Mouse (Mus musculus): ENCODE results near the gene Igfbp3. TPM values are rescaled to one million over a fixed set of nuclear protein-coding genes. Genes with fewer than 3 reads are reported as not detected.
"Not testable (repeated sequence)": the region's sequence is repeated elsewhere in the genome, so short reads cannot be mapped to it uniquely, and the experiment has no call there.

Igfbp3 gene
- polyA plus RNA-seq, 1 experiment from 2014 or later, result 14.2 TPM

GRCm38 (mm10) chr11:7230000-7230399 is 16.3 kb upstream of the Igfbp3 start:
- no peak for ATAC-seq (ENCODE audit: low FRiP score)
- 88% methylated on average over 4 of the region's 4 CpGs for WGBS
- H3K4me1 ChIP-seq, result no peaks in the 10 kb centered on the region

GRCm38 (mm10) chr11:7228107-7228506 is 14.4 kb upstream of the Igfbp3 start:
- H3K4me2 ChIP-seq, result no peak overlapping the region
- H3K36me3 ChIP-seq (replicated peaks), result no peaks in the 10 kb centered on the region
- ATAC-seq (ENCODE audit: low FRiP score), result no peak
- 88% methylated on average over 4 of the region's 4 CpGs for WGBS
- no peaks in the 10 kb centered on the region for H3K9me3 ChIP-seq
- H3K27me3 ChIP-seq, result no peaks in the 10 kb centered on the region
- H3K4me3 ChIP-seq (replicated peaks), result no peak overlapping the region
- no peak overlapping the region for H3K27ac ChIP-seq
- no peaks in the 10 kb centered on the region for H3K4me1 ChIP-seq
- H3K9ac ChIP-seq, result no peak overlapping the region

More at GRCm38 (mm10) chr11:7230000-7230399, 16.3 kb upstream of the Igfbp3 start:
- no peaks in the 10 kb centered on the region for H3K27me3 ChIP-seq
- no peaks in the 10 kb centered on the region for H3K36me3 ChIP-seq (replicated peaks)
- no peak overlapping the region for H3K4me2 ChIP-seq
- H3K9ac ChIP-seq, result no peak overlapping the region
- H3K9me3 ChIP-seq, result no peaks in the 10 kb centered on the region
- H3K27ac ChIP-seq, result no peak overlapping the region
- H3K4me3 ChIP-seq (replicated peaks), result no peak overlapping the region

- ATAC-seq (ENCODE audit: low FRiP score), result no peak
- WGBS, result 80% methylated on average over 7 of the region's 7 CpGs
These were observed 13.3 kb upstream of the Igfbp3 start for GRCm38 (mm10) chr11:7226810-7227550.

GRCm38 (mm10) chr11:7226200-7226599 is 12.5 kb upstream of the Igfbp3 start:
- 69% methylated on average over 2 of the region's 2 CpGs for WGBS
- Histone ChIP-seq H3K4me1 (no peaks in the 10 kb centered on the region), H3K36me3 (replicated peaks) (no peaks in the 10 kb centered on the region), H3K4me3 (replicated peaks) (no peak overlapping the region), H3K9ac (no peak overlapping the region), H3K27me3 (no peaks in the 10 kb centered on the region), H3K4me2 (no peak overlapping the region), H3K9me3 (no peaks in the 10 kb centered on the region), H3K27ac (no peak overlapping the region)
- no peak for ATAC-seq (ENCODE audit: low FRiP score)

More at GRCm38 (mm10) chr11:7226810-7227550, 13.3 kb upstream of the Igfbp3 start:
- Histone ChIP-seq H3K27ac (no peak overlapping the region), H3K9me3 (no peaks in the 10 kb centered on the region), H3K36me3 (replicated peaks) (no peaks in the 10 kb centered on the region), H3K4me1 (no peaks in the 10 kb centered on the region), H3K9ac (no peak overlapping the region), H3K4me2 (no peak overlapping the region), H3K4me3 (replicated peaks) (no peak overlapping the region), H3K27me3 (no peaks in the 10 kb centered on the region)

- not testable (repeated sequence) for H3K27me3 ChIP-seq; H3K36me3 ChIP-seq (replicated peaks); H3K9me3 ChIP-seq; H3K27ac ChIP-seq; ATAC-seq (ENCODE audit: low FRiP score); H3K4me3 ChIP-seq (replicated peaks); H3K4me2 ChIP-seq; H3K9ac ChIP-seq; H3K4me1 ChIP-seq
- WGBS, result 77% methylated on average over 8 of the region's 8 CpGs
These were observed 8.1 kb upstream of the Igfbp3 start for GRCm38 (mm10) chr11:7221826-7222225.

GRCm38 (mm10) chr11:7215703-7216102 is 2.0 kb upstream of the Igfbp3 start:
- 14% methylated on average over 8 of the region's 8 CpGs for WGBS
- Histone ChIP-seq H3K9ac (no peak overlapping the region), H3K9me3 (no peaks in the 10 kb centered on the region), H3K27me3 (peaks cover 40% of the 10 kb centered on the region), H3K4me2 (no peak overlapping the region), H3K4me1 (peaks cover 26% of the 10 kb centered on the region), H3K36me3 (replicated peaks) (no peaks in the 10 kb centered on the region), H3K4me3 (replicated peaks) (no peak overlapping the region), H3K27ac (no peak overlapping the region)
- ATAC-seq (ENCODE audit: low FRiP score), result no peak

- Histone ChIP-seq H3K9me3 (no peaks in the 10 kb centered on the region), H3K9ac (no peak overlapping the region), H3K4me2 (peak overlapping the region; percentile 90), H3K4me1 (peaks cover 28% of the 10 kb centered on the region), H3K27ac (no peak overlapping the region), H3K36me3 (replicated peaks) (no peaks in the 10 kb centered on the region), H3K4me3 (replicated peaks) (peak overlapping the region; percentile 68), H3K27me3 (peaks cover 43% of the 10 kb centered on the region)
- 9% methylated on average over 14 of the region's 14 CpGs for WGBS
- no peak for ATAC-seq (ENCODE audit: low FRiP score)
These were observed 1.0 kb upstream of the Igfbp3 start for GRCm38 (mm10) chr11:7214761-7215160.

GRCm38 (mm10) chr11:7214342-7214660 is 578 bp upstream of the Igfbp3 start:
- Histone ChIP-seq H3K4me1 (peaks cover 28% of the 10 kb centered on the region), H3K27ac (no peak overlapping the region), H3K9me3 (no peaks in the 10 kb centered on the region), H3K36me3 (replicated peaks) (no peaks in the 10 kb centered on the region), H3K4me2 (peak overlapping the region; percentile 90), H3K4me3 (replicated peaks) (peak overlapping the region; percentile 68), H3K27me3 (peaks cover 43% of the 10 kb centered on the region), H3K9ac (peak overlapping the region; percentile 66; the same call in 1 of the 2 replicates)
- ATAC-seq (ENCODE audit: low FRiP score), result no peak
- under 1% methylated on average over 12 of the region's 12 CpGs for WGBS

GRCm38 (mm10) chr11:7213161-7213500 is 592 bp downstream of the Igfbp3 start:
- no peak for ATAC-seq (ENCODE audit: low FRiP score)
- H3K36me3 ChIP-seq (replicated peaks), result no peaks in the 10 kb centered on the region
- no peak overlapping the region for H3K27ac ChIP-seq
- peaks cover 43% of the 10 kb centered on the region for H3K27me3 ChIP-seq
- peak overlapping the region; percentile 68 for H3K4me3 ChIP-seq (replicated peaks)
- H3K9ac ChIP-seq, result peak overlapping the region; percentile 66; the same call in 1 of the 2 replicates
- WGBS, result under 1% methylated on average over 19 of the region's 19 CpGs
- H3K4me2 ChIP-seq, result peak overlapping the region; percentile 90
- H3K9me3 ChIP-seq, result no peaks in the 10 kb centered on the region
- peaks cover 28% of the 10 kb centered on the region for H3K4me1 ChIP-seq

GRCm38 (mm10) chr11:7212126-7212798 is 1.5 kb downstream of the Igfbp3 start:
- 25% methylated on average over 17 of the region's 17 CpGs for WGBS
- no peaks in the 10 kb centered on the region for H3K9me3 ChIP-seq
- ATAC-seq (ENCODE audit: low FRiP score), result no peak
- no peaks in the 10 kb centered on the region for H3K36me3 ChIP-seq (replicated peaks)
- peaks cover 43% of the 10 kb centered on the region for H3K27me3 ChIP-seq
- H3K4me2 ChIP-seq, result peak overlapping the region; percentile 90
- peaks cover 28% of the 10 kb centered on the region for H3K4me1 ChIP-seq
- no peak overlapping the region for H3K9ac ChIP-seq
- no peak overlapping the region for H3K27ac ChIP-seq
- H3K4me3 ChIP-seq (replicated peaks), result peak overlapping the region; percentile 68; the same call in 1 of the 2 replicates

GRCm38 (mm10) chr11:7211211-7211610 is 2.5 kb downstream of the Igfbp3 start:
- Histone ChIP-seq H3K4me3 (replicated peaks) (no peak overlapping the region), H3K4me2 (no peak overlapping the region), H3K9ac (no peak overlapping the region), H3K4me1 (peaks cover 28% of the 10 kb centered on the region), H3K27me3 (peaks cover 43% of the 10 kb centered on the region), H3K36me3 (replicated peaks) (no peaks in the 10 kb centered on the region), H3K9me3 (no peaks in the 10 kb centered on the region), H3K27ac (no peak overlapping the region)
- WGBS, result 36% methylated on average over 9 of the region's 9 CpGs
- ATAC-seq (ENCODE audit: low FRiP score), result no peak

GRCm38 (mm10) chr11:7210343-7210742 is 3.4 kb downstream of the Igfbp3 start:
- 26% methylated on average over 6 of the region's 6 CpGs for WGBS
- H3K9ac ChIP-seq, result no peak overlapping the region

GRCm38 (mm10) chr11:7203846-7204245 is 9.9 kb downstream of the Igfbp3 start:
- Histone ChIP-seq H3K27ac (no peak overlapping the region), H3K36me3 (replicated peaks) (no peaks in the 10 kb centered on the region), H3K4me3 (replicated peaks) (no peak overlapping the region), H3K9me3 (no peaks in the 10 kb centered on the region), H3K4me2 (no peak overlapping the region), H3K27me3 (no peaks in the 10 kb centered on the region), H3K4me1 (no peaks in the 10 kb centered on the region), H3K9ac (no peak overlapping the region)
- WGBS, result 88% methylated on average over 9 of the region's 9 CpGs
- ATAC-seq (ENCODE audit: low FRiP score), result no peak

More at GRCm38 (mm10) chr11:7210343-7210742, 3.4 kb downstream of the Igfbp3 start:
- H3K4me3 ChIP-seq (replicated peaks), result no peak overlapping the region
- no peak overlapping the region for H3K27ac ChIP-seq
- H3K9me3 ChIP-seq, result no peaks in the 10 kb centered on the region
- no peaks in the 10 kb centered on the region for H3K36me3 ChIP-seq (replicated peaks)
- no peak overlapping the region for H3K4me2 ChIP-seq
- H3K27me3 ChIP-seq, result peaks cover 43% of the 10 kb centered on the region
- no peak for ATAC-seq (ENCODE audit: low FRiP score)
- peaks cover 28% of the 10 kb centered on the region for H3K4me1 ChIP-seq
